Mouse (Mus musculus) kidney, embryonic 16.5 days (tissue): Measurements from ENCODE around the gene Tmco4. TPM values are rescaled to one million over a fixed set of nuclear protein-coding genes. Genes with fewer than 3 reads are reported as not detected.

Source experiments
- polyA plus RNA-seq: library from polyadenylated mRNA; unstranded; fragments of >200 nt; fragmentation: Nextera tagmentation; extraction: Ambion mirVana; gene quantifications from 2 replicates; pipeline ENCODE4 v1.2.1, GENCODE M21; 2015

The Tmco4 gene
- polyA plus RNA-seq, 1 experiment from 2014 or later, result 8.8 TPM

Other genes with a start within 250 kb of the Tmco4 start
- 0.47 and 0.59 TPM in 2 replicates for gene Pla2g2c, start 248.1 kb upstream of the Tmco4 start, polyA plus RNA-seq
- 2.1 and 2.3 TPM in 2 replicates for gene Ubxn10, start 235.7 kb upstream of the Tmco4 start, polyA plus RNA-seq
- gene Pla2g2f, start 215.3 kb upstream of the Tmco4 start, polyA plus RNA-seq, result 0.07 TPM in 1 of 2 replicates, not detected in the other
- 0.19 TPM in 1 of 2 replicates, not detected in the other for gene Pla2g2d, start 197.2 kb upstream of the Tmco4 start, polyA plus RNA-seq
- gene Pla2g5, start 109.4 kb upstream of the Tmco4 start, polyA plus RNA-seq, result 0.36 and 0.91 TPM in 2 replicates
- gene Gm13030, start 98.9 kb upstream of the Tmco4 start, polyA plus RNA-seq, result not detected in 2 replicates
- 0.35 and 0.55 TPM in 2 replicates for gene Pla2g2e, start 94.9 kb upstream of the Tmco4 start, polyA plus RNA-seq
- gene Otud3, start 58.9 kb upstream of the Tmco4 start, polyA plus RNA-seq, result 3.0 and 3.6 TPM in 2 replicates
- 9.8 and 11.0 TPM in 2 replicates for gene Rnf186, start 5.8 kb upstream of the Tmco4 start, polyA plus RNA-seq
- gene Htr6, start 102.7 kb downstream of the Tmco4 start, polyA plus RNA-seq, result 0.12 and 0.15 TPM in 2 replicates
- gene Nbl1, start 120.1 kb downstream of the Tmco4 start, polyA plus RNA-seq, result 27.6 and 31.1 TPM in 2 replicates
- 470 and 478 TPM in 2 replicates for gene Minos1, start 158.2 kb downstream of the Tmco4 start, polyA plus RNA-seq
- 405 and 415 TPM in 2 replicates for gene Capzb, start 220.0 kb downstream of the Tmco4 start, polyA plus RNA-seq